Mouse (Mus musculus) intestine, postnatal 0 days (tissue): ENCODE data around the gene Trpm6. TPM values are rescaled to one million over a fixed set of nuclear protein-coding genes. Genes with fewer than 3 reads are reported as not detected.
A peak's percentile ranks its signal among the peaks of the same experiment; 100 is the strongest.

Source experiments
- ATAC-seq: fragments of 200-750 bp; cut with Nextera tagmentation; 2 replicates; pipeline ENCODE4 v1.8.0; 2017; ENCODE audit warnings: mild to moderate bottlenecking, moderate TSS enrichment, moderate library complexity
- H3K27ac ChIP-seq: fragments of 300-500 bp; sonication (generic); 2 replicates; pipeline ENCODE4 v1.5.1; 2014; ENCODE audit warnings: mild to moderate bottlenecking, low read depth, low read length, moderate library complexity
- H3K27me3 ChIP-seq: fragments of 300-500 bp; sonication (generic); replicated peaks from 2 replicates; pipeline ENCODE4 v1.6.1; 2014; ENCODE audit warnings: low read length, mixed read lengths; ENCODE audit not compliant: control insufficient read depth, insufficient read depth
- H3K36me3 ChIP-seq: fragments of 300-500 bp; sonication (generic); 2 replicates; pipeline ENCODE4 v1.6.1; 2014; ENCODE audit warnings: mild to moderate bottlenecking, moderate library complexity; ENCODE audit not compliant: control insufficient read depth, insufficient read depth
- H3K4me1 ChIP-seq: fragments of 300-500 bp; sonication (generic); replicated peaks from 2 replicates; pipeline ENCODE4 v1.6.1; 2014; ENCODE audit warnings: antibody characterized with exemption, low read length, mixed read lengths; ENCODE audit not compliant: control insufficient read depth, insufficient read depth
- H3K4me2 ChIP-seq: fragments of 300-500 bp; sonication (generic); replicated peaks from 2 replicates; pipeline ENCODE4 v1.6.1; 2014; ENCODE audit warnings: low read depth, mild to moderate bottlenecking, moderate library complexity
- H3K4me3 ChIP-seq: fragments of 300-500 bp; sonication (generic); 2 replicates; pipeline ENCODE4 v1.5.1; 2014; ENCODE audit warnings: low read depth, low read length
- H3K9ac ChIP-seq: fragments of 300-500 bp; sonication (generic); 2 replicates; pipeline ENCODE4 v1.6.1; 2014; ENCODE audit warnings: mild to moderate bottlenecking, low read depth, low read length
- H3K9me3 ChIP-seq: fragments of 300-500 bp; sonication (generic); 2 replicates; pipeline ENCODE4 v1.6.1; 2016; ENCODE audit warnings: mixed run types; ENCODE audit not compliant: control insufficient read depth
- CTCF ChIP-seq: sonication (generic); IDR thresholded peaks from 2 replicates; pipeline ENCODE4 v1.5.1; 2016; ENCODE audit warnings: low read depth, mild to moderate bottlenecking, control low read depth, antibody characterized with exemption, moderate library complexity
- WGBS: fragments of 180-500 bp; shearing (Covaris S2); extraction: QIAGEN DNeasy Blood & Tissue Kit; methylation state at CpG from one replicate; pipeline ENCODE4 v1.1.7; 2014; 5-methylcytosine and 5-hydroxymethylcytosine counted together
- polyA plus RNA-seq: library from polyadenylated mRNA; unstranded; fragments of >200 nt; fragmentation: Nextera tagmentation; extraction: Ambion mirVana; gene quantifications from 2 replicates; pipeline ENCODE4 v1.2.1, GENCODE M21; 2015

Trpm6 gene
- polyA plus RNA-seq, 1 experiment from 2014 or later = 0.08 TPM

- H3K4me2 ChIP-seq = no peak overlapping the region
- no peaks in the 10 kb centered on the region for H3K9me3 ChIP-seq
- no peak for TF ChIP-seq CTCF
- H3K4me1 ChIP-seq = peaks cover 4% of the 10 kb centered on the region
- WGBS = 100% methylated on average over 1 of the region's 1 CpGs
- no peaks in the 10 kb centered on the region for H3K36me3 ChIP-seq
- H3K9ac ChIP-seq = no peak overlapping the region
- no peak for ATAC-seq
- H3K4me3 ChIP-seq = no peak overlapping the region
- H3K27ac ChIP-seq = no peak overlapping the region
- no peaks in the 10 kb centered on the region for H3K27me3 ChIP-seq
Measured at GRCm38 (mm10) chr19:18889632-18890031, 139.8 kb downstream of the Trpm6 start.

- ATAC-seq = peak; percentile 94
- Histone ChIP-seq H3K9ac (no peak overlapping the region), H3K27ac (no peak overlapping the region), H3K4me2 (no peak overlapping the region), H3K36me3 (no peaks in the 10 kb centered on the region), H3K4me3 (no peak overlapping the region), H3K27me3 (no peaks in the 10 kb centered on the region), H3K9me3 (no peaks in the 10 kb centered on the region), H3K4me1 (peaks cover 4% of the 10 kb centered on the region)
- WGBS = 51% methylated on average over 4 of the region's 4 CpGs
- TF ChIP-seq CTCF = no peak
Measured at GRCm38 (mm10) chr19:18890216-18890615, 140.4 kb downstream of the Trpm6 start.

GRCm38 (mm10) chr19:18898238-18898637, 148.5 kb downstream of the Trpm6 start:
- no peaks in the 10 kb centered on the region for H3K9me3 ChIP-seq
- no peak overlapping the region for H3K27ac ChIP-seq
- H3K4me3 ChIP-seq = no peak overlapping the region
- no peak overlapping the region for H3K4me2 ChIP-seq
- H3K4me1 ChIP-seq = no peaks in the 10 kb centered on the region
- no peak overlapping the region for H3K9ac ChIP-seq
- H3K27me3 ChIP-seq = no peaks in the 10 kb centered on the region
- no peak for ATAC-seq
- H3K36me3 ChIP-seq = no peaks in the 10 kb centered on the region
- TF ChIP-seq CTCF = no peak

GRCm38 (mm10) chr19:18902041-18902693, 152.4 kb downstream of the Trpm6 start:
- Histone ChIP-seq H3K4me3 (no peak overlapping the region), H3K4me1 (no peaks in the 10 kb centered on the region), H3K27ac (no peak overlapping the region), H3K9me3 (no peaks in the 10 kb centered on the region), H3K4me2 (no peak overlapping the region; the same call in 1 of the 2 replicates), H3K9ac (no peak overlapping the region), H3K36me3 (no peaks in the 10 kb centered on the region), H3K27me3 (no peaks in the 10 kb centered on the region)
- ATAC-seq = no peak
- 39% methylated on average over 15 of the region's 15 CpGs for WGBS
- no peak for TF ChIP-seq CTCF

GRCm38 (mm10) chr19:18902694-18903067, 152.9 kb downstream of the Trpm6 start:
- WGBS = 72% methylated on average over 6 of the region's 6 CpGs
- no peaks in the 10 kb centered on the region for H3K9me3 ChIP-seq
- no peak overlapping the region for H3K4me3 ChIP-seq
- no peak for TF ChIP-seq CTCF
- H3K4me1 ChIP-seq = no peaks in the 10 kb centered on the region
- no peaks in the 10 kb centered on the region for H3K27me3 ChIP-seq
- no peak overlapping the region for H3K9ac ChIP-seq
- no peak overlapping the region for H3K27ac ChIP-seq
- no peak overlapping the region; the same call in 1 of the 2 replicates for H3K4me2 ChIP-seq
- no peaks in the 10 kb centered on the region for H3K36me3 ChIP-seq
- no peak for ATAC-seq

GRCm38 (mm10) chr19:18905511-18905910, 155.7 kb downstream of the Trpm6 start:
- H3K36me3 ChIP-seq = no peaks in the 10 kb centered on the region
- no peaks in the 10 kb centered on the region for H3K27me3 ChIP-seq
- 15% methylated on average over 3 of the region's 3 CpGs for WGBS
- H3K27ac ChIP-seq = no peak overlapping the region
- no peaks in the 10 kb centered on the region for H3K9me3 ChIP-seq
- no peak for TF ChIP-seq CTCF
- ATAC-seq = peak; percentile 89
- no peaks in the 10 kb centered on the region for H3K4me1 ChIP-seq
- no peak overlapping the region for H3K4me2 ChIP-seq
- no peak overlapping the region for H3K9ac ChIP-seq
- no peak overlapping the region for H3K4me3 ChIP-seq

- no peak overlapping the region for H3K4me2 ChIP-seq
- H3K27ac ChIP-seq = no peak overlapping the region
- 75% methylated on average over 3 of the region's 3 CpGs for WGBS
- no peaks in the 10 kb centered on the region for H3K4me1 ChIP-seq
- H3K36me3 ChIP-seq = no peaks in the 10 kb centered on the region
- H3K27me3 ChIP-seq = no peaks in the 10 kb centered on the region
- no peaks in the 10 kb centered on the region for H3K9me3 ChIP-seq
- TF ChIP-seq CTCF = no peak
- H3K9ac ChIP-seq = no peak overlapping the region
- no peak for ATAC-seq
- no peak overlapping the region for H3K4me3 ChIP-seq
Measured at GRCm38 (mm10) chr19:18909641-18910040, 159.9 kb downstream of the Trpm6 start.
